Mouse (Mus musculus) CD4-positive helper T cell, adult 2 months (primary cell): ENCODE results near the gene Slc37a3.
A peak's percentile ranks its signal among the peaks of the same experiment; 100 is the strongest.

Experiments used
- DNase-seq: peaks from one replicate; pipeline ENCODE4 v3.0.0-alpha.2; 2012; ENCODE audit warnings: low read depth, missing footprints, low spot score

Slc37a3 gene

DNA sequence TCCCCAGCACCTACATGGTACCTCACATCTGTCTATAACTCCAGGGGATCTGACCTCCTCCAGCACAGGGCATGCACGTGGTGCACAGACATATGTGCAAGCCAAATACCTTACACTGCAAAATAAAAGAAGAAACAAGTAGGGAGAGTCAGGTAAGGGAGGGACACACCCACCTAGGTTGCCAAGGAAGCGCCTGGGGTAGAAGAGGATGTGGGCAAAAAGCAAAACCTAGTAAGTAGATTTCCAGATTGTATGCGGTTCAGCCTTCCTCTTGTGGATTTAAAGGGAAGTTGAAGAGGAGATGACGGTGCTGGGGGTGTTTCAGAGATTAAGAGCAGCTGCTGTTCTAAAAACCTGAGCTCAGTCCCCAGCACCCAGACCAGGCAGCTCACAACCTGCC lies 1.7 kb upstream of the Slc37a3 start:
- peak; percentile 94 for DNase-seq

DNA sequence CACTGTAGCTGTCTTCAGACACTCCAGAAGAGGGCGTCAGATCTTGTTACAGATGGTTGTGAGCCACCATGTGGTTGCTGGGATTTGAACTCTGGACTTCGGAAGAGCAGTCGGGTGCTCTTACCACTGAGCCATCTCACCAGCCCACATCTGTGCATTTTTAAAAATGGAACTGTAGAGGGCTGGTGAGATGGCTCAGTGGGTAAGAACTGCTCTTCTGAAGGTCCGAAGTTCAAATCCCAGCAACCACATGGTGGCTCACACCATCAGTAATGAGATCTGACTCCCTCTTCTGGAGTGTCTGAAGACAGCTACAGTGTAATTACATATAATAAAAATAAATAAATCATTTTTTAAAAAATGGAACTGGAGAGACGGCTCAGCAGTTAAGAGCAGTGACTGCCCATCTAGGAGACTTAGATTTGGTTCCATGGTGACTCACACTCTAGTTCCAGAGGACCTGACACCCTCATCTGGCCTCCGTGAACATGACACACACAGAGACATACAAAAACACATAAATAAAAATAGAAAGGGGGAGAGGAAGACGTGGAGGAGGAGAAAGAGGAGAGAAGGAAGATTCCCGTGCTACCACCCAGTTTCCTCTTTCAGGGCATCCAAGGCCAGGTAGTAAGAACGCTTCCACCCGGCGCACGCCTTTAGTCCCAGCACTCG lies 823 bp upstream of the Slc37a3 start:
- peak; percentile 49 for DNase-seq

DNA sequence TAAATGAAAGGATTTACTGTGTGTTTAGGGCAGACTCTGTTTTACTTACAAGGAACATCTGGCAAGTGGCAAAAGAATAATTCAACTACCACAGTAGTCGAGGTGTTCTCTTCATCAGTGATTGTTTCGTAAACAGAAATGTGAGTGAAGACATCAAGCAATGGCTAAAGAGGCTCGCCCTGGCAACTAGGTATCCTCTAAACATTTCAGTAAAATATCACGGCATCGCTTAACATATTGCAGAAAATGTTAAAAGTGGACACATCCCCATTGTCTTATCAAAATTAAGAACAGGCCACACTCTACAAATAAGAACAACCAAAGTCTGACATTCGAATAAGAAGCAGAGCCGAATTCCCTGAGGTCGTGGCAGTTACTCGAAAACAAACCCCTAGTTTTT lies 700 bp downstream of the Slc37a3 start:
- no peak for DNase-seq

DNA sequence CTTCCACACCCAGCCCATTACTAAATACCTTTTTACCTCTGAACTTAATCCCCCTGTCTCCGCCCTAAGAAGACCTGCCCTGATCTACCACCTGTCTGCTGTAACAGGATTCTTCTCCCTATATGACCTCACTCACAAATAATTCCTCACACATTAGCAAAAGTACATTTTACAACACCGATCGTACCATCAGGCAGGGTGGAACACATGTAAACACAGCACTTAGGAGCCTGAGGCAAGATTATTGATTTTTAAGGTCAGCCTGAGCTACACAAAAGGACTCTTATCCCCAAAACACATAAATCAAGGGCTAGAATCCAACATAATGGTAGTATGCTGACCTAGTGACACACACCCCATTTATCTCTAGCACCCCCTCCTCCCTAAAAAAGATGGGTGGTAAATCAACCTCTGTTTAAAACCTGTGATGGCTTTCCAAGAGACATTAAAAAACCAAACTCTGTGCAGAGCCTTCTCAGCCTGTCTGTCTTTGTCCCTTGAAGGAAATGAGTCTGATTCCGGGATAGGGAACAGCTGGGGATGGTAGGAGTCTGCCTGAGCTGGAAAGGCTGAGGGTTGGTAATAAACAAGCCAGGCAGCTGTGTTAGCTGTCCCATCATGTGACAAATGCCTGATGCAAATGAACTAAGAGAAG lies 4.0 kb downstream of the Slc37a3 start:
- no peak for DNase-seq

DNA sequence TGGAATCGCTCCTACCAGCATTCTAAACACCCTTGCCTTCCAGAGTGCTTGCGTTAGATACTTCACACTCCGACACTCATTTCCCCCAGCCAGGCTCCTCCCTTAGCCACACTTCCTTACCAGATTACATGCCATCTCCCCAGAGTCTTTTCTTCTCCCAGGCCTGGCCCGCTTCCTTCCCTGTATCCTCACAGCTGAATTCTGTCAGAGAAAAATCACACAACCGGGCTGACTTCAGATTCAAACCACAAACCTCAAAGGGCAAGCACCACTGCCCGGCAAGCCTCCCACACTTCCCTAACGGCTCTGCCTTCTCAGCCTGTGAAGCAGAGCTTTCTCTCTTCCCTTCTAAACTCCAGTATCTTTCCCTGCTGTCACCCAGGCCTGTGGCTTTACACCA lies 4.7 kb downstream of the Slc37a3 start:
- DNase-seq = peak; percentile 41

DNA sequence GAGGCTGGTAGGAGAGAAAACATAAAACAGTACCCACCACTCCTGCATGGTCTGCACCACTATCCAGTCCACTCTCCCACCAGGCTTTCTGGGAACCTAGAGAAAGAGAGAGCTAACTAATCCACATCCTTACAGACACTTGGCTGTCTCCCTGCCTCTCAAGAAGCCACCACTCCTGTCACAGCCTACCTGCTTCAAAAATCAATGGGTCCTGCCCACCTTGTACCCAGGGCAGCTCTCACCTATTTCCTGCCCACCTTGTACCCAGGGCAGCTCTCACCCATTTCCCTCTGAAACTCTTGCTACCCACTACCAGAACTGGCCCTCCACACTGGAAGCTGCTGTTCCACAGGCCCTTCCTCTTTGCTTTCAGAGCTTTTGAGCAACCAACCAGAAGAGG lies 5.4 kb downstream of the Slc37a3 start:
- no peak for DNase-seq

DNA sequence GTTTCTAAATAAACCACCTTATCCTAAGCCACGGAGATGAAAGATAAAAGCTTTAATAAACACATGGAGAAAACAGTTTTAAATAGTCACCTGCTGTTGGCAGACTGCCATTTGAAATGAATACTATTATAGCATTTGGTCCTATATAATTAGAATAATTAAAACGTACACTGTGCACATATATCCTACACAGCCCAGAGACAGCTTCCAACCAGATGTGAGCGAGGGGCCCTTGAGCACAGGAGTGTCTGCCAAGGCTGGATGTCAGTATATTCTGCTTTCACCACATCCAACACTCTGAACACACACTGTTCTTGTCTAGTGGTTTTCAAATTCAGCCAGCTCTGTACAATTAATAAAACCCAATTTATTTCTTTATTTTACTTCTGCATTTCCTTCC lies 7.8 kb downstream of the Slc37a3 start:
- no peak for DNase-seq

DNA sequence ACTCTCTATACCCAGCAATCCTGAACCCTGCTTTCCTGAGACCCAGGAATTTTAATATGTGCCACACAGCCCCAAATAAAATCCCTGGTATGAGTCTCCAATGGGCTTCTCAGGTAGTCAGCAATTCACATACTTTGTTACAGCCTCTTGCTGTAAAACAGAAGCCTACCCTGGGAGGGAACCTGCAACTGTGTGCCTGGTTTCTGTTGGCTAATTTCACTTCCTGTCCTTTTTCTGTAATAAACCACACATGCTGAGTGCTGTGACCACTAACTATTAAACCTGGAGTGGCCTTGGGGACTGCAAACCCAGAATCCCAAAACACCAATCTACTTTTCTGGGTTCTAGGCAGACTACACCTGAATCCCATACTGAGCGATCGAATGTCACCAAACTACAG lies 14.8 kb downstream of the Slc37a3 start:
- DNase-seq = no peak

DNA sequence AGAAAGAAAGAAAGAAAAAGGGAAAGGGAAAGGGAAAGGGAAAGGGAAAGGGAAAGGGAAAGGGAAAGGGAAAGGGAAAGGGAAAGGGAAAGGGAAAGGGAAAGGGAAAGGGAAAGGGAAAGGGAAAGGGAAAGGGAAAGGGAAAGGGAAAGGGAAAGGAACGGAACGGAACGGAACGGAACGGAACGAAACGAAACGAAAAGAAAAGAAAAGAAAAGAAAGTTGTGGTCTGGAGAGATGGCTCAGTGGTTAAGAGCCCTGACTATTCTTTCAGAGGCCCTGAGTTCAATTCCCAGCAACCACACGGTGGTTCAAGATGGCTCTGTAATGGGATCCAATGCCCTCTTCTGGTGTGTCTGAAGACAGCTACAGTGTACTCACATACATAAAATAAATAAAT lies 18.3 kb downstream of the Slc37a3 start:
- DNase-seq = peak; percentile 46

DNA sequence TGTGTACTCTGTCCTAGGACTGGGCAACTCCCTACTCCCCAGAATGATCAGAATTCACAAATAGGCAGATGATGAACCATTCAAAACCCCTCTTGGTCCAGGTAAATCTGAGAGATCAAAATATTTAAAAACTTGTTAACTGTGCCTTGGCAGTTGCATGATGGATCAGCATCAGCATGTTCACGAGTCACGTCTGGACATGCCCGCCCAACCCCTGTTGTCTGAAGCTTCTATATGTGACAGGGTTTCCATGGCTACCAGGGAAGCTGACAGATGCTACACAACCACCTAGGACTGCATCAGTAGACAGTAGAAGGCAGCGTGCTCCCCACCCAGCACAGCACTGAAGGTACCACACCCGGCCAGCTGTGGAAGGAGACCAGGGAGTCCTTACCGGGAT lies 28.5 kb downstream of the Slc37a3 start:
- DNase-seq = no peak

DNA sequence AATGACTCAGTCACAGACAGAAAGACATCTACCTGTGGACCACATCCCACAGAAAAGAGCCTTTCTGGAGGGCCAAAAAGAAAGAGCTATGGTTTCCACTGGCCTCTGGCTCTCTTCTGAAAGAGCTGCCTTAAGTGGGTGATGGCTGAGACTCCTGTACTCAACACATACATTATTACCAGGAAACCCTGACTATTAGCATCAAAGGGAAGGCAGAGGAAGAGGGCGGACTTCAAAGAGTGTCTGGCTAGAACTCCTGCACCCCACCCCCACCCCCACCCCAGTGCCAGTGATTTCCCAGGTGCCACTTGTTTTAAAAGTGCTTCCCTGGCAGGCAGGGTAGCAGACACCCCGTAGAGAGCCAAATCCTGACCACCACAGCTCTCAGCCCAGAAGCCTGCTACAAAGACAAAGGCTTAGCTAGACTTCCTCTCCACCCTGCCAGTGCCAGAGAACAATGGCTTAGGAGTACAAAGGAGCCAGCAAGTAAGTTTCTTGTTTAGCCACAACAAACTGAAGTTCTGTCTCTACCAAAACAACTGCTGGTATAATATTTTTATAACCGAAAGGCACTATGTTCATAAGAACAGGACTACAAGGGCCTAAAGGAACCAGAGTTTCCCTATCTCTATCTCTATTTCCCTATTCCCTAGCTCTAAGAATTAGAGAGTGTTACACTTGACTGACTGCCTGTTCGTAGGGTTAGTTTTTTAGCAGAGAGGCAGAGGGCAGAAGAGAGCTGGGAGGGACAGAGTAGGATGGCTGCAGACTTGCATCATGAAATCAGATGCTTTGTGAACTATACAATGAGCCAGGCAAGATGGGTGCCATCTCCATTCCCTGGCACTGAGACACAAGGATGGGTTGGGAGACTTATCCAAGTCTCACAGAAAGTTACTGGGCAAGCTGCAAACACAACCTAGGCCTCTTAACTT lies 29.3 kb downstream of the Slc37a3 start:
- DNase-seq = peak; percentile 72

DNA sequence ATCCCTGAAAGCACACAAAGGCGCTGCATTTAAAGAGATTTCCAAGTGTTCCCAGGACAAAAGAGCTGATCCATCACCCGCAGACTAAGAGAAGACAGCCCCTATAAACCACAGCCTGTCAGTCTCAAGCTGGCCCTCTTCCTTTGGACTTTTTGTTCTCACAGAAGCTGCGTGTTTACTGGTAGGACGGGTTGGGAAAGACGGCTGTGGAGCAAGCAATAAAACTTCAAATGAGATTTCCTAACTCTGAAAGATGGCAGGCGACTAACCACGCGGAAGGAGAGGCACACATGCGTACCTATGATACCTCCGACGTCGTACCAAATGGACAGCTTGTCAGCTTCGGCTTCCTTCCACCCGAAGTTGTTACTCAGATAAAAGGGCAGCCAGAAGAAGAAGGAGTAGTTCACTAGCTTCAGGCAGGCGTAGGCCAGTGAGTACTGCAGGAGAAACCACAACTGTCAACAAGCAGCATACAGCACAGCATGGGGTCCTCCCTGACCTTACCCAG lies 30.4 kb downstream of the Slc37a3 start:
- DNase-seq = peak; percentile 37

DNA sequence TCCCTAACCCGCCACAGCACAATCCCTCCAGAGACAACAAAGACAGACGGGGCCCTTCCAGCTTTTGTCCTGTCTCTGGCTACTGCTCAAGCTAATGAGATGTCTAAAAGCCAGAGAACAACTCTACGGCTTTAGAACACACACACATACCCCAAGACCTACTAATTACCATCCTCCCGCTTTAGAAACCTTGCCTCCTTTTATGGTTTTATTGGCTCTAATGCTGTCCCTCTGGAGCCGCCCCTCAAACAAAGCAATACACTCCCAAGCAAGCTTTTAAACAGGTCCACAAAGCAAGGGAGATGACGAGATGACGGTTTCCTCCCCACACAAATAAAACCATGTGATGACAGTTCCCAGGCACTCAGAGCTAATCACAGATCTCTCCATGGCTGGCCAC lies 32.0 kb downstream of the Slc37a3 start:
- no peak for DNase-seq

DNA sequence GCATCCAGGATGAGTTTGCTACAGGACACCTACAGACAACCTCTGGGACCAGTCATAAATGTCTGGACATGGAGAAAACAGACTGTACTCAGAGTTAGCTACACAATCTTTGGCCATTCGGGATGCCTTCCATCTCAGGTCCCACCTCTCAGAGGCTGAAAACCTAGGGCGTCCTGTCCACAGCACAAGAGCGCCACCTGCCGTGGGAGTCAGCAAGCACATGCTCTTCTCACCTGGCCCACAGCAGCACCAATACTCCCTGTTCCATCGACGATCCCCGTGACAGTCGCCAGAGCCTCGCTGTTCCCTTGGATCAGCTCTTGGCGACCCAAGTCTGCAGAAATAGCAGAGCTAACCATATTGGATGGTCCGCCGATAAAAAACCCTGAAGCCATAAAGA lies 33.5 kb downstream of the Slc37a3 start:
- DNase-seq = peak; percentile 82

DNA sequence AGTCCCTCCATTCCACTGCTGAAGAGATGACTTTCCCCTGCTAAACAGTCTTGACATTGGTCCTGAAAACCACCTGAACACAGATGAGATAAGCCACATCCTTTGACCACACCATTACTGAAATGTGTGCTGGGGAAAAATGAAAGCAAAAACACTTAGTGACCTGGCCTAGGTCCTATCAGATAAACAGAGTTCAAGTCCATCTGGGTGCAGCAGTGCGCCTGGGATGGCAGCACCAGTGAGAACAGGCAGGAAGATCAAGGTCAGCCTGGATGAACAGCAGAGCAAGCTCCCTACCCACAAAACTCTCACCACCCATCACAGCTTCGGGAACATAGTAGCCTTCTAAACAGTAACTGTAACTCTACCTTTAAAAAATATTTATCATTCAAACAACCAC lies 35.7 kb downstream of the Slc37a3 start:
- DNase-seq = peak; percentile 43

DNA sequence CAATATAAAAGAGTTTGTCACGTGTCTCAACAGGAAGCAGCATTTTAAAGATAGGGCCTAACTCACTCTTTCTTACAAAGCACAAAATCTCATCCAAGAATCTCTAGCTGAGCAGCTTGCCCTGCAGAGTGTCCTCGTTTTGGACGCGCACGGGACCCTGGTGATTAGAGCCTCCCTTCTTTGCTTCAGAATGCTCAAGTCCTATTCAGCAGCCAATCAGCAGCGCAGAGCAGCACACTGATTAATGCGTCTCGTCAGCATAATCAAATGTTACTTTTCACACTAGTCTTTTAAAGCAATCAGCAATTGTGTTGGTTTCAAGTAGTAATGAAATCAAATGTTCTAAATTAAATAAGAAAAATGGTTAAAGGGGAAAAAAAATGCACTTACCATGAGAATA lies 39.1 kb downstream of the Slc37a3 start:
- DNase-seq = no peak

DNA sequence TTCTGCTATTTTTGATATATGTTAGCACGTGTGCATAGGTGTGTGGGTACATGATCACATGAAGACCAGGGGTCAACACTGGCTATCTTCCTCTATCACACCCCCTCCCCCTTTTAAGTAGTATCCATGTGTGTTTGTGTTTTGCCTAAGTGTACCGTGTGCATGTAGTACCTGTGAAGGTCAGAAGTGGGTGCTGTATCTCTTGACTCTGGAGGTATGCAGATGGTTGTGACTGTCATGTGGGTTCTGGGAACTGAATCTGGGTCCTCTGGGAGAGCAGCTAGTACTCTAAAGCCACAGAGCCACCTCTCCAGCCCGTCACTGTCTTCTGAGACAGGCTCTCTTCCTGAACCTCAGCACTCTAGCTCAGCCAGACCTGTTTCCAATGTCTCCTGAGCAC lies 42.6 kb downstream of the Slc37a3 start:
- peak; percentile 41 for DNase-seq

DNA sequence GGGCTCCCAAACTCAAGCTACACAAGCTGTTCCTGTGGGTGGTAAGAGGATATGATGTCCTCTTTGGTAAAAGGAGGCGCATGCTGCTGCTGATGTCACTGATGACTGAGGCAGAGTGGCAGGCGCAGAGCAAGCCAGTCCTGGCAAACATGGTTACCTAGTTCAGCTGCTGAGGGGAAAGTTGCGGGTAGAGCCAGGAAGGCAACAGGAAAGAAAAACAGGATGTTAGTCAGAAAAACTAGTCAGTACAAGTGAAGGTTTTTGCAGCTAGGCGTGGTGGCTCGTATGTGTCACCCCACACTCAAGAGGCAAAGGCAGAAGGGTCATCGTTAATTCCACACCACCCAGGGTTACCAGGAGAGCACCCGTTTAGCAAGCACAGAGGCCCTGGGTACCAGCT lies 43.3 kb downstream of the Slc37a3 start:
- DNase-seq = peak; percentile 95

DNA sequence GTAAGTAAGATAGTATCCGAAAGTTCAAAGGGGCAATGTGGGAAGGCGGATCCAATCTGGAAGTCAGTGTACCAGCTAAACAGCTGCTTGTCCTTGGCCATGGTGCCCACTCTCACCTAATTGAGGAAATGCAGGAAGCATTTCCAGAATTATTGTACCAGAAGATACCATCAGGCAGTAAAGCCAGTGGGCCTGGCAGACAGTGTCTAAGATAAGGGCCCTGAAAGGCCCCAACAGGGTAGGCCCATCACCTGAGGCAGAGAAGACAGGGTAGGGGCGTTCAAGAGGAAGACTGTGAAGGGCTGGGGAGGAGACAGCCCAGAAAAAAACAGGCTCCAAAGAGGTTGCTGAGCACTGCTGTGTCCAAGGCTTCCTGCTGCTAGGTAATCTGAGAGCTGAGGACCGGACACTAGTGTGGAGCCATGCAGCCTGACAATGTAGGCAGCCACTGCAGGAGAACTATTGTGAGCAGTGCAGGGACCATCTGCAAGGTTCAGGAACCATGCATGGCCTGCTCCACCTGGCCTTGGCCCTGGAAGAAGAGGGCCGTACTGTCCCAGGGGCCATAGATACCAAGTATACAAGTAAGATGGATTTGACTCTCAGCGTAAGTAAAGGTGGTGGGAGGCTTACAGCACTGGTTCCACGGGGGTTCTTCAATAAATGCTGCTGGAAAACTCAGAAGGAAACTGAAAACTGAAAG lies 45.3 kb downstream of the Slc37a3 start:
- DNase-seq = no peak

DNA sequence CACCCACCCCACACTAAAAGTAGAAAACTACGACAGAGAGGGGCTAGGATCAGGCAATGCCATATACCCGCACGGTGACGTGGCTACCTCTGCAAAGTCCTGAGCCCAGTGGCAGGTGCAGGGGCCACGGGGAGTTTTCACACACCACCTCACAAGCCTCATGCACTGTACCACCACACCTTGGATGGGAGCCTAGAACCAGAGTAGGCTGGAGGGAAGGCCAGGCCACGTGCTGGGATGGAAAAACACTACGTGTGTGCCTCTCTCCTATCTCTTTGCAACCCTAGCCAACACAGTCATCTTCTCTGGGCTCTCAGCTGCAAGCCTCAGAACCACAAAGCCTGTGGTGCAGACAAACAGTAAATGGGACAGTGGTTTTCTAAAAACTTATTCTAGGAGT lies 46.5 kb downstream of the Slc37a3 start:
- DNase-seq = no peak

DNA sequence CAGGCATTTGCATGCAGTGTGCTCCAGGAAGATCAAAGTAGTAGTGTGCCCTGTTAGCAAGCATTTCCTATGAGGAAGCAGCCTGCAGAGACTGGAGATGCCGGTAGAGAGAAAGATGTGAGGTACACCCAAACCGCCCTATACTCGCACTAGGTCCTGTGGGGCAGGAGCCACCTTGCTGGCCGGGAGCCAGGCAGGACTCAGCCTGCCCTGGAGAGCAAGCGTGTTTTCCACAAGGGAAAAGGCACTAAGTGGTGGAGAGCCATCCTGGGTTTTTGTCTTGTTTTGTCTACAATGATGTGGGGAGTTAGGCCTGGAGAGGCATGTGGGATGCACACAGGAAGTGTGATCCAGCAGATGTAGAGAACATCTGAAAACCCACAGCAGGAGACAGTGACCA lies 57.2 kb downstream of the Slc37a3 start:
- no peak for DNase-seq
